Comparison of ENCODE assay signal across 30 mouse cellular contexts in the genomic region with DNA sequence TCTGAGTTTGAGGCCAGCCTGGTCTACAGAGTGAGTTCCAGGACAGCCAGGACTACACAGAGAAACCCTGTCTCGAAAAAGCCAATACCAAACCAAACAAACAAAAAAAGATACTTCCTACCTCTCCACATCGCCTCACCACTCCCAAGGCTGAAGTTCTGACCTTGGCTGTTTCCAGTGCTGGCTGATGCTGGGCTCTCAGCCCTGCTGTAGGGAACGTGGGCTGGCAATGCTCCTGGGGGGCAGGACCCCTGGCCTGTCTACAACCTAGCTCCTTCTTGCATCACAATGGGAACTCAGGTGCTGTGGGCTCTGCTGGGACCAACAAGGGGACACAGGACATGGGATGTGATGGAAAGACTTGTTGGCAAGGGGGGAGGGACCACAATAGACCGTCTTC. TPM values are rescaled to one million over a fixed set of nuclear protein-coding genes. Genes with fewer than 3 reads are reported as not detected.
DNase-seq lines count a peak whose midpoint lies in the region; ATAC-seq and TF ChIP-seq lines count a peak whose summit lies in the region.
"Had no signal": no experiment of that assay in that cellular context is flagged by ENCODE, and none has a peak within 500 bp of the region (broad histone marks: within the 10 kb centered on the region; RNA-seq: fewer than 3 reads in every experiment).

No protein-coding gene starts in this region.

- no peaks in the 10 kb centered on the region for H3K4me1 ChIP-seq in forebrain, embryonic 10.5 days
- no peaks in the 10 kb centered on the region for H3K4me1 ChIP-seq in forebrain, embryonic 12.5 days
- H3K4me1 ChIP-seq in midbrain, embryonic 13.5 days (replicated peaks) = 0 out of 2 replicates have a peak, but pooled peaks cover 4% of the 10 kb centered on the region
- H3K4me1 ChIP-seq in midbrain, embryonic 11.5 days (ENCODE audit: control insufficient read depth, insufficient read depth, low read length) = no peaks in the 10 kb centered on the region
- no peaks in the 10 kb centered on the region for H3K4me1 ChIP-seq in stomach, postnatal 0 days (replicated peaks; ENCODE audit: control insufficient read depth, insufficient read depth)
- 0 out of 2 replicates have a peak, but pooled peaks cover 2% of the 10 kb centered on the region for H3K4me1 ChIP-seq in limb, embryonic 10.5 days
- H3K4me1 ChIP-seq: embryonic facial prominence, embryonic 10.5 days; embryonic facial prominence, embryonic 15.5 days; forebrain, embryonic 15.5 days; heart, embryonic 13.5 days; intestine, embryonic 15.5 days; stomach, embryonic 15.5 days had no signal

- DNase-seq in forebrain, embryonic 10.5 days (ENCODE audit: extremely low spot score, low spot score) = no peak
- no peak for DNase-seq in midbrain, embryonic 11.5 days (ENCODE audit: low spot score, missing footprints)
- peak; percentile 35 for DNase-seq in adrenal gland, postnatal 25 days
- DNase-seq in stomach, postnatal 0 days (ENCODE audit: low spot score) = no peak
- no peak for DNase-seq in limb, embryonic 10.5 days (ENCODE audit: low spot score)
- DNase-seq: cerebellum, adult 8-10 months; cerebellum, postnatal 25 days; heart, adult 2 months; layer of hippocampus, postnatal 36 days; liver; lung, adult 2 months; right cerebral cortex, postnatal 25 days had no signal

- 0 out of 2 replicates have a peak overlapping the region, but pooled peaks have one; percentile 48 for H3K27ac ChIP-seq in forebrain, embryonic 10.5 days
- no peak overlapping the region for H3K27ac ChIP-seq in forebrain, embryonic 12.5 days
- no peak overlapping the region for H3K27ac ChIP-seq in midbrain, embryonic 13.5 days
- H3K27ac ChIP-seq in midbrain, embryonic 11.5 days (ENCODE audit: low read depth, low read length) = no peak overlapping the region
- no peak overlapping the region for H3K27ac ChIP-seq in stomach, postnatal 0 days (replicated peaks)
- H3K27ac ChIP-seq in limb, embryonic 10.5 days = no peak overlapping the region
- H3K27ac ChIP-seq: embryonic facial prominence, embryonic 10.5 days; embryonic facial prominence, embryonic 15.5 days; forebrain, embryonic 15.5 days; heart, adult 2 months; heart, embryonic 13.5 days; hindbrain, embryonic 10.5 days; hindbrain, postnatal 0 days; intestine, embryonic 15.5 days; liver, embryonic 14.5 days; macrophage; stomach, embryonic 15.5 days had no signal

- WGBS in forebrain, embryonic 10.5 days = 77% methylated on average over 4 of the region's 4 CpGs
- WGBS in forebrain, embryonic 12.5 days = 79% methylated on average over 4 of the region's 4 CpGs
- WGBS in midbrain, embryonic 13.5 days = 80% methylated on average over 4 of the region's 4 CpGs
- 75% methylated on average over 4 of the region's 4 CpGs for WGBS in midbrain, embryonic 11.5 days
- WGBS in stomach, postnatal 0 days = 83% methylated on average over 4 of the region's 4 CpGs
- 90% methylated on average over 4 of the region's 4 CpGs for WGBS in limb, embryonic 10.5 days

- no peak for TF ChIP-seq EP300 in stomach, postnatal 0 days (optimal IDR thresholded peaks at IDR 0.05)

- H3K9me3 ChIP-seq in forebrain, embryonic 10.5 days = no peaks in the 10 kb centered on the region
- H3K9me3 ChIP-seq in forebrain, embryonic 12.5 days = no peaks in the 10 kb centered on the region
- no peaks in the 10 kb centered on the region for H3K9me3 ChIP-seq in midbrain, embryonic 13.5 days
- no peaks in the 10 kb centered on the region for H3K9me3 ChIP-seq in midbrain, embryonic 11.5 days (ENCODE audit: control insufficient read depth, low read length)
- no peaks in the 10 kb centered on the region for H3K9me3 ChIP-seq in stomach, postnatal 0 days (ENCODE audit: control insufficient read depth, low read length)
- no peaks in the 10 kb centered on the region for H3K9me3 ChIP-seq in limb, embryonic 10.5 days (replicated peaks)
- H3K9me3 ChIP-seq: embryonic facial prominence, embryonic 10.5 days; embryonic facial prominence, embryonic 15.5 days; forebrain, embryonic 15.5 days; heart, embryonic 13.5 days; hindbrain, embryonic 10.5 days; intestine, embryonic 15.5 days; stomach, embryonic 15.5 days had no signal

- no peak overlapping the region for H3K4me2 ChIP-seq in forebrain, embryonic 12.5 days
- no peak overlapping the region for H3K4me2 ChIP-seq in midbrain, embryonic 13.5 days (replicated peaks)
- no peak overlapping the region for H3K4me2 ChIP-seq in midbrain, embryonic 11.5 days
- no peak overlapping the region for H3K4me2 ChIP-seq in stomach, postnatal 0 days (replicated peaks; ENCODE audit: low read depth)
- H3K4me2 ChIP-seq: embryonic facial prominence, embryonic 15.5 days; forebrain, embryonic 15.5 days; heart, embryonic 13.5 days; intestine, embryonic 15.5 days; stomach, embryonic 15.5 days had no signal

- no peaks in the 10 kb centered on the region for H3K36me3 ChIP-seq in forebrain, embryonic 10.5 days (replicated peaks)
- 0 out of 2 replicates have a peak, but pooled peaks cover 2% of the 10 kb centered on the region for H3K36me3 ChIP-seq in forebrain, embryonic 12.5 days (replicated peaks)
- peaks cover 9% of the 10 kb centered on the region; the same call in 1 of the 2 replicates for H3K36me3 ChIP-seq in midbrain, embryonic 13.5 days
- no peaks in the 10 kb centered on the region for H3K36me3 ChIP-seq in midbrain, embryonic 11.5 days (ENCODE audit: control insufficient read depth, insufficient read depth, low read length)
- peaks cover 3% of the 10 kb centered on the region; the same call in 1 of the 2 replicates for H3K36me3 ChIP-seq in stomach, postnatal 0 days (ENCODE audit: control insufficient read depth, insufficient read depth, low read length)
- peaks cover 7% of the 10 kb centered on the region; the same call in 1 of the 2 replicates for H3K36me3 ChIP-seq in limb, embryonic 10.5 days
- H3K36me3 ChIP-seq: hindbrain, embryonic 10.5 days; intestine, embryonic 15.5 days had no signal

- H3K27me3 ChIP-seq in forebrain, embryonic 10.5 days (ENCODE audit: poor library complexity, severe bottlenecking) = no peaks in the 10 kb centered on the region
- H3K27me3 ChIP-seq in forebrain, embryonic 12.5 days = no peaks in the 10 kb centered on the region
- no peaks in the 10 kb centered on the region for H3K27me3 ChIP-seq in midbrain, embryonic 13.5 days
- no peaks in the 10 kb centered on the region for H3K27me3 ChIP-seq in midbrain, embryonic 11.5 days (ENCODE audit: control insufficient read depth, insufficient read depth, low read length)
- no peaks in the 10 kb centered on the region for H3K27me3 ChIP-seq in stomach, postnatal 0 days (ENCODE audit: control insufficient read depth, insufficient read depth, low read length)
- H3K27me3 ChIP-seq in limb, embryonic 10.5 days (ENCODE audit: low read depth, poor library complexity, severe bottlenecking) = no peaks in the 10 kb centered on the region
- H3K27me3 ChIP-seq: embryonic facial prominence, embryonic 15.5 days; forebrain, embryonic 15.5 days; heart, embryonic 13.5 days; intestine, embryonic 15.5 days; stomach, embryonic 15.5 days had no signal

- no peak overlapping the region for H3K4me3 ChIP-seq in forebrain, embryonic 10.5 days
- no peak overlapping the region for H3K4me3 ChIP-seq in forebrain, embryonic 12.5 days (replicated peaks)
- no peak overlapping the region for H3K4me3 ChIP-seq in midbrain, embryonic 13.5 days (replicated peaks)
- H3K4me3 ChIP-seq in midbrain, embryonic 11.5 days (ENCODE audit: low read depth, low read length) = no peak overlapping the region
- no peak overlapping the region for H3K4me3 ChIP-seq in stomach, postnatal 0 days (ENCODE audit: low read depth, low read length)
- no peak overlapping the region for H3K4me3 ChIP-seq in limb, embryonic 10.5 days
- H3K4me3 ChIP-seq: embryonic facial prominence, embryonic 10.5 days; embryonic facial prominence, embryonic 15.5 days; forebrain, embryonic 15.5 days; heart, adult 2 months; heart, embryonic 13.5 days; hindbrain, embryonic 10.5 days; intestine, embryonic 15.5 days; stomach, embryonic 15.5 days had no signal

- TF ChIP-seq CTCF in stomach, postnatal 0 days (IDR thresholded peaks at IDR 0.05; ENCODE audit: low read depth) = no peak

- ATAC-seq in forebrain, embryonic 12.5 days (ENCODE audit: low FRiP score) = no peak
- ATAC-seq in midbrain, embryonic 13.5 days = 0 out of 2 replicates have a peak, but pooled peaks have one; percentile 34
- no peak for ATAC-seq in midbrain, embryonic 11.5 days (ENCODE audit: low FRiP score)
- ATAC-seq in stomach, postnatal 0 days (ENCODE audit: low FRiP score, low TSS enrichment) = 0 out of 2 replicates have a peak, but pooled peaks have one; percentile 32
- ATAC-seq: CD4-positive, CD25-positive, alpha-beta regulatory T cell, adult 4 months had no signal

- H3K9ac ChIP-seq in forebrain, embryonic 12.5 days = no peak overlapping the region
- H3K9ac ChIP-seq in midbrain, embryonic 13.5 days (replicated peaks) = no peak overlapping the region
- no peak overlapping the region for H3K9ac ChIP-seq in midbrain, embryonic 11.5 days (ENCODE audit: low read length)
- H3K9ac ChIP-seq in stomach, postnatal 0 days (ENCODE audit: low read length) = no peak overlapping the region
- H3K9ac ChIP-seq: embryonic facial prominence, embryonic 15.5 days; forebrain, embryonic 15.5 days; heart, embryonic 13.5 days; intestine, embryonic 15.5 days; liver, embryonic 14.5 days; stomach, embryonic 15.5 days had no signal

RNA-seq across cellular contexts. Expression of a gene that starts 32.1 kb away (rescaled TPM):
- 30.7 and 33.1 TPM in 2 replicates for polyA plus RNA-seq in forebrain, embryonic 10.5 days (2016; fragmentation: Nextera tagmentation; extraction: Ambion mirVana)
- polyA plus RNA-seq in forebrain, embryonic 12.5 days (2016; fragmentation: Nextera tagmentation; extraction: Ambion mirVana) = 35.6 and 42.0 TPM in 2 replicates
- polyA plus RNA-seq in midbrain, embryonic 13.5 days (2015; fragmentation: Nextera tagmentation; extraction: Ambion mirVana) = 38.8 and 39.7 TPM in 2 replicates
- 27.8 and 30.9 TPM in 2 replicates for polyA plus RNA-seq in midbrain, embryonic 11.5 days (2014; fragmentation: Nextera tagmentation; extraction: Ambion mirVana)
- 13.2 and 14.1 TPM in 2 replicates for total RNA-seq in adrenal gland, postnatal 25 days (2021)
- 11.6 and 12.4 TPM in 2 replicates for polyA plus RNA-seq in stomach, postnatal 0 days (2015; fragmentation: Nextera tagmentation; extraction: Ambion mirVana)
- polyA plus RNA-seq in limb, embryonic 10.5 days (2016; fragmentation: Nextera tagmentation; extraction: Ambion mirVana) = 29.4 and 33.3 TPM in 2 replicates

RNA-seq across cellular contexts. Expression of a gene that starts 58.2 kb away (rescaled TPM):
- polyA plus RNA-seq in forebrain, embryonic 10.5 days (2016; fragmentation: Nextera tagmentation; extraction: Ambion mirVana) = 0.18 and 0.24 TPM in 2 replicates
- 0.26 and 0.38 TPM in 2 replicates for polyA plus RNA-seq in forebrain, embryonic 12.5 days (2016; fragmentation: Nextera tagmentation; extraction: Ambion mirVana)
- polyA plus RNA-seq in midbrain, embryonic 13.5 days (2015; fragmentation: Nextera tagmentation; extraction: Ambion mirVana) = 0.24 and 0.58 TPM in 2 replicates
- 0.14 TPM in 1 of 2 replicates, not detected in the other for polyA plus RNA-seq in midbrain, embryonic 11.5 days (2014; fragmentation: Nextera tagmentation; extraction: Ambion mirVana)
- total RNA-seq in adrenal gland, postnatal 25 days (2021) = not detected in 2 replicates
- polyA plus RNA-seq in stomach, postnatal 0 days (2015; fragmentation: Nextera tagmentation; extraction: Ambion mirVana) = 0.04 TPM in 1 of 2 replicates, not detected in the other
- 0.23 TPM in 2 replicates for polyA plus RNA-seq in limb, embryonic 10.5 days (2016; fragmentation: Nextera tagmentation; extraction: Ambion mirVana)
- total RNA-seq: gastrocnemius, adult 18-20 months; gastrocnemius, postnatal 4 days; heart, adult 2 months; heart, postnatal 10 days; monocyte, adult 5-6 weeks had no signal
- polyA plus RNA-seq: CD4-positive, CD25-positive, alpha-beta regulatory T cell, adult 4 months; heart, embryonic 13.5 days; intestine, embryonic 15.5 days; large intestine, adult 2 months; macrophage had no signal

Comparison
In these comparisons a context has a peak if more than half of its experiments do, and no peak if none do; other contexts are left out.
1. ATAC-seq: peak in midbrain, embryonic 13.5 days (single experiment) and stomach, postnatal 0 days (single experiment); none in forebrain, embryonic 12.5 days (single experiment) and midbrain, embryonic 11.5 days (single experiment).